Mouse (Mus musculus) CH12.LX (cell line): ENCODE measurements around the gene Lrrc73. TPM values are rescaled to one million over a fixed set of nuclear protein-coding genes. Genes with fewer than 3 reads are reported as not detected.

Experiments used
- DNase-seq: peaks from one replicate; pipeline ENCODE4 v3.0.0-alpha.2; 2013; ENCODE audit errors: extremely low read depth
- H3K27ac ChIP-seq: 2 replicates; pipeline ENCODE4 v1.5.1; 2012; ENCODE audit warnings: low read depth, mild to moderate bottlenecking, control low read depth, moderate library complexity; ENCODE audit not compliant: insufficient read depth
- H3K27me3 ChIP-seq: replicated peaks from 2 replicates; pipeline ENCODE3; 2012; ENCODE audit warnings: inconsistent platforms
- H3K36me3 ChIP-seq, 2 experiments: replicated peaks in 1 of 2; 2 replicates each; pipeline versions ENCODE3 to v1.6.1; 2012; ENCODE audit warnings: inconsistent platforms in 1 of 2, low read length in 1 of 2, mild to moderate bottlenecking in 1 of 2, mixed read lengths in 1 of 2, moderate library complexity in 1 of 2; ENCODE audit not compliant: control insufficient read depth in 1 of 2, insufficient read depth in 1 of 2
- H3K4me1 ChIP-seq, 2 experiments: 2 replicates each; pipeline ENCODE4 v1.6.1; 2012; ENCODE audit warnings: inconsistent platforms in 1 of 2, moderate library complexity in 1 of 2; ENCODE audit not compliant: insufficient read depth in 2 of 2, control insufficient read depth in 1 of 2
- H3K4me2 ChIP-seq: 2 replicates; pipeline ENCODE4 v1.6.1; 2012; ENCODE audit warnings: low read depth, mild to moderate bottlenecking, control low read depth; ENCODE audit not compliant: poor library complexity, insufficient read depth, severe bottlenecking
- H3K4me3 ChIP-seq, 3 experiments: fragments of 150-350 bp in 1 of 3; sonication (generic) in 1 of 3; replicated peaks in 1 of 3; 2 replicates each; pipeline versions ENCODE3 to v1.5.1; 2011 to 2012; ENCODE audit warnings: low read depth in 2 of 3, low read length in 2 of 3, mild to moderate bottlenecking in 2 of 3, moderate library complexity in 2 of 3, control low read depth in 1 of 3, improper control_type of control experiment in 1 of 3, inconsistent platforms in 1 of 3, mixed read lengths in 1 of 3; ENCODE audit not compliant: poor library complexity in 1 of 3
- H3K79me2 ChIP-seq: replicated peaks from 2 replicates; pipeline ENCODE4 v1.6.1; 2012; ENCODE audit warnings: mild to moderate bottlenecking, moderate library complexity; ENCODE audit not compliant: control insufficient read depth, poor library complexity, insufficient read depth, severe bottlenecking; ENCODE audit errors: extremely low read depth
- H3K9ac ChIP-seq: 2 replicates; pipeline ENCODE4 v1.6.1; 2012; ENCODE audit warnings: low read depth, mild to moderate bottlenecking, control low read depth, moderate library complexity; ENCODE audit not compliant: insufficient read depth
- H3K9me3 ChIP-seq: replicated peaks from 2 replicates; pipeline ENCODE3; 2012; ENCODE audit warnings: low read length, inconsistent platforms, mixed read lengths
- CHD1 ChIP-seq: IDR thresholded peaks from 2 replicates; pipeline ENCODE4 v1.6.1; 2012; ENCODE audit warnings: low read depth, low read length, improper control_type of control experiment, inconsistent platforms
- E2F4 ChIP-seq: IDR thresholded peaks from 2 replicates; pipeline ENCODE4 v1.6.1; 2011; ENCODE audit warnings: low read depth, low read length, improper control_type of control experiment; ENCODE audit not compliant: insufficient replicate concordance
- EP300 ChIP-seq: IDR thresholded peaks from 2 replicates; pipeline ENCODE4 v1.6.1; 2011; ENCODE audit warnings: low read length, improper control_type of control experiment
- ETS1 ChIP-seq: conservative IDR thresholded peaks from 2 replicates; pipeline ENCODE4 v1.6.1; 2012; ENCODE audit warnings: low read depth, mild to moderate bottlenecking, inconsistent platforms, low read length, improper control_type of control experiment, moderate library complexity
- GABPA ChIP-seq: IDR thresholded peaks from 2 replicates; pipeline ENCODE4 v1.6.1; 2012; ENCODE audit warnings: low read depth, low read length, improper control_type of control experiment, inconsistent platforms; ENCODE audit not compliant: insufficient replicate concordance
- HCFC1 ChIP-seq: IDR thresholded peaks from 2 replicates; pipeline ENCODE4 v1.6.1; 2012; ENCODE audit warnings: low read depth, mild to moderate bottlenecking, inconsistent platforms, low read length, improper control_type of control experiment
- IRF4 ChIP-seq: IDR thresholded peaks from 2 replicates; pipeline ENCODE4 v1.6.1; 2014; ENCODE audit warnings: low read depth, mild to moderate bottlenecking, inconsistent platforms, low read length, improper control_type of control experiment
- JUND ChIP-seq: conservative IDR thresholded peaks from 2 replicates; pipeline ENCODE4 v1.6.1; 2011; ENCODE audit warnings: low read depth, low read length, improper control_type of control experiment
- KAT2A ChIP-seq: IDR thresholded peaks from 2 replicates; pipeline ENCODE4 v1.6.1; 2012; ENCODE audit warnings: low read length, improper control_type of control experiment, inconsistent platforms; ENCODE audit not compliant: insufficient replicate concordance
- MAFK ChIP-seq: IDR thresholded peaks from 2 replicates; pipeline ENCODE4 v1.6.1; 2011; ENCODE audit warnings: low read length, improper control_type of control experiment; ENCODE audit not compliant: insufficient replicate concordance
- MAX ChIP-seq: IDR thresholded peaks from 2 replicates; pipeline ENCODE4 v1.6.1; 2011; ENCODE audit warnings: low read length, improper control_type of control experiment
- MAZ ChIP-seq: IDR thresholded peaks from 2 replicates; pipeline ENCODE4 v1.6.1; 2012; ENCODE audit warnings: low read depth, mild to moderate bottlenecking, inconsistent platforms, low read length, improper control_type of control experiment, moderate library complexity
- MEF2A ChIP-seq: IDR thresholded peaks from 2 replicates; pipeline ENCODE4 v1.6.1; 2014; ENCODE audit warnings: low read depth, mild to moderate bottlenecking, inconsistent platforms, low read length, improper control_type of control experiment, borderline replicate concordance
- MXI1 ChIP-seq: IDR thresholded peaks from 2 replicates; pipeline ENCODE4 v1.6.1; 2011; ENCODE audit warnings: mild to moderate bottlenecking, low read depth, low read length, improper control_type of control experiment
- NRF1 ChIP-seq: IDR thresholded peaks from 2 replicates; pipeline ENCODE4 v1.6.1; 2014; ENCODE audit warnings: low read depth, mild to moderate bottlenecking, inconsistent platforms, low read length, improper control_type of control experiment, moderate library complexity
- PAX5 ChIP-seq: IDR thresholded peaks from 2 replicates; pipeline ENCODE4 v1.6.1; 2012; ENCODE audit warnings: low read length, inconsistent platforms, mixed read lengths
- POLR2AphosphoS2 ChIP-seq: IDR thresholded peaks from 2 replicates; pipeline ENCODE4 v1.6.1; 2011; ENCODE audit warnings: low read depth, low read length, improper control_type of control experiment
- RAD21 ChIP-seq: IDR thresholded peaks from 2 replicates; pipeline ENCODE4 v1.6.1; 2011; ENCODE audit warnings: low read depth, mild to moderate bottlenecking, low read length, improper control_type of control experiment, moderate library complexity
- RCOR1 ChIP-seq: conservative IDR thresholded peaks from 2 replicates; pipeline ENCODE4 v1.6.1; 2012; ENCODE audit warnings: low read depth, mild to moderate bottlenecking, inconsistent platforms, low read length, improper control_type of control experiment
- SIN3A ChIP-seq: IDR thresholded peaks from 2 replicates; pipeline ENCODE4 v1.6.1; 2012; ENCODE audit warnings: low read length, improper control_type of control experiment, inconsistent platforms
- SMC3 ChIP-seq: IDR thresholded peaks from 2 replicates; pipeline ENCODE4 v1.6.1; 2011; ENCODE audit warnings: low read depth, low read length, improper control_type of control experiment
- USF2 ChIP-seq: conservative IDR thresholded peaks from 2 replicates; pipeline ENCODE4 v1.6.1; 2011; ENCODE audit warnings: low read depth, low read length, improper control_type of control experiment
- ZC3H11A ChIP-seq: IDR thresholded peaks from 2 replicates; pipeline ENCODE4 v1.6.1; 2012; ENCODE audit warnings: low read depth, mild to moderate bottlenecking, inconsistent platforms, low read length, improper control_type of control experiment
- ZKSCAN1 ChIP-seq: IDR thresholded peaks from 2 replicates; pipeline ENCODE4 v1.6.1; 2012; ENCODE audit warnings: low read depth, inconsistent platforms, low read length, improper control_type of control experiment, borderline replicate concordance
- ZMIZ1 ChIP-seq: IDR thresholded peaks from 2 replicates; pipeline ENCODE4 v1.6.1; 2012; ENCODE audit warnings: low read depth, mild to moderate bottlenecking, inconsistent platforms, low read length, improper control_type of control experiment
- ZNF384 ChIP-seq: IDR thresholded peaks from 2 replicates; pipeline ENCODE4 v1.6.1; 2012; ENCODE audit warnings: low read depth, low read length, improper control_type of control experiment, inconsistent platforms
- dilution Hi-C: fragments of 300-500 bp; cut with MboI; formaldehyde crosslinking; loops from 2 replicates; pipeline ENCODE4 v1.14.3; 2020; ENCODE audit warnings: low sequenced_read_pairs; ENCODE audit not compliant: extremely low pct_unique_long_range_greater_than_20kb, extremely low pct_ligation_motif_present
- in situ Hi-C: fragments of 300-500 bp; cut with MboI; formaldehyde crosslinking; loops from 3 replicates; pipeline ENCODE4 v1.14.3; 2019; ENCODE audit warnings: low sequenced_read_pairs, low pct_ligation_motif_present, low pct_unique_long_range_greater_than_20kb, mixed read lengths
- polyA plus RNA-seq: library from polyadenylated mRNA; unstranded; fragments of >175 nt; gene quantifications from 2 replicates; pipeline ENCODE4 v1.2.1, GENCODE M21; 2012; ENCODE audit warnings: low read depth; ENCODE audit not compliant: insufficient read length
- total RNA-seq, 2 experiments: library from RNA; depleted of rRNA; stranded (reverse); fragments of 300-350 nt in 1 of 2; fragments of >200 nt in 1 of 2; gene quantifications; 2 replicates each; pipeline ENCODE4 v1.2.3; 2012 to 2014

Gene Lrrc73
- total and polyA plus RNA-seq, 3 experiments: 1.8 to 4.0 (median 3.6) TPM

DNA sequence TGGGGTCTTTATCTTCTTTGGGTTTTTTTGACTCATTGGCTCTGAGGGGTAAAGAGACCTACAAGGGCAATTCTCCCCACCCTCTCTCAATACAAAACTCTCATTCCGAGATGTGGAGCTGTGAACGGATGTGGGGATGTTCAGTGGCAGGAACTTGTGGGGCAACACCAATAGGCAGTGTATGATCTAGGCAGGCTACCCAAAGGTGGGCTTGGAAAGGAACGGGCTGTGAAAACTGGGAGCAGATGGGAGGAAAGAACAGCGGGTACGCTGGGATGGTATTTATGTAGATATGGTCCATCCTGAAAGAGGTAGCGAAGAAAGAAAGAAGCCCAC, 43.7 kb downstream of the Lrrc73 start:
- dilution Hi-C loops (no loop called here), in situ Hi-C loops (no loop called here)
- H3K4me2 ChIP-seq: peak overlapping the region; percentile 86
- no peak overlapping the region for H3K27ac ChIP-seq
- peaks cover 8 to 10% of the 10 kb centered on the region in 2 experiments for H3K4me1 ChIP-seq
- no peak overlapping the region for H3K9ac ChIP-seq
- peaks cover 1% of the 10 kb centered on the region for H3K9me3 ChIP-seq
- no peaks in the 10 kb centered on the region for H3K79me2 ChIP-seq
- H3K36me3 ChIP-seq: no peaks in the 10 kb centered on the region
- peaks cover 57% of the 10 kb centered on the region for H3K27me3 ChIP-seq
- no peak for DNase-seq
- TF ChIP-seq MAX (no peak), SIN3A (no peak), ZMIZ1 (no peak), ZC3H11A (no peak), KAT2A (no peak), ZNF384 (no peak), GABPA (no peak), SMC3 (no peak), EP300 (no peak), MXI1 (no peak; the same call in 1 of the 2 replicates), MEF2A (no peak), MAZ (no peak), ZKSCAN1 (no peak), RCOR1 (no peak), JUND (no peak), MAFK (no peak)
- H3K4me3 ChIP-seq: no peak overlapping the region

DNA sequence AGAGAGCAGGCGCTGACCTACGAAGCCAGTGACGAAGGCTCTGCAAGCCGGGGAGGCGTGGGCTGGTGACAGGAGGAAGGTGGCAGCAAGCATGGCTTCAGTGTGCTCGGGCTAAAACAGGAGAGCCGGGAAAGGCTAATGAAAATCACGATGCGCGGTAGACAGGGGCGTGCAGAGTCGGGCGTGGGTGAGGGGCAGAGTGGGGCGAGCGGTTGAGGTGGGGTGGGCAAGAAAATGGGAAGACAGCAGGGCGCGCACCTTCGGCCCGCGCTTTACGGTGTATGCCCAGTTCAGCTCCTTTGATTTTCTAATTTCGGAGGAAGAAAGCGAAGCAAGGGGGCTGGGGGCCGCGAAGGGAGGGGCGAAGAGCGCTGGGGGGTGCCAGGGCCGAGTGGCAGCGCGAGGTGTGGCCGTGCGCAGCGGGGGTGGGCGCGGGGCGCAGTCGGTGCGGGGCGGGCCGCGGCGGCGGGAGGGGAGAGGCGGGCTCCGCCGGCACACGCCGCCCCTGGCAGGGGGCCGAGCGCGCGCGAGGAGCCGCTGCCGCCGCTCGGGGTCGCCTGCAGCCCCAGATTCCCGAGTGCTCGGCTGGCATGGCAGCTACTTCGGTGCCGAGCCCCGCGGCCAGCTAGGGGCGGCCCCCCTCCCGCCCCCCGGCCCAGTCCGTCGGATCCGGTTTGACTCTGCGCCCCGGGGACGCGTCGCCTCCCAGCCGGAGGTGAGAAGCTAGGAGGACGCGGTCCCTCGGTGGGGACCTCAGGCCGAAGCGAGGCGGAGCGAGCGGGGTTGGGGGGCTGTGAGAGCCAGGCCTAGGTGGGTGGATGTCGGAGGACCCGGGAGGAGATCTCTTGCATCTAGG, 44.3 kb downstream of the Lrrc73 start, which contains the start of gene Dlk2:
Gene Dlk2 (plus strand): TSS at position 58 of the 856 bp plus-strand sequence.
- Histone ChIP-seq H3K27ac (no peak within 1 kb of the TSS), H3K9ac (no peak within 1 kb of the TSS; the same call in 1 of the 2 replicates), H3K36me3 (peaks cover 0 to 5% of the 10 kb centered on the region in 2 experiments), H3K79me2 (no peaks in the 10 kb centered on the region), H3K27me3 (peaks cover 52% of the 10 kb centered on the region), H3K9me3 (peaks cover 1% of the 10 kb centered on the region), H3K4me2 (peak within 1 kb of the TSS; percentile 86), H3K4me1 (peaks cover 8 to 10% of the 10 kb centered on the region in 2 experiments), H3K4me3 (peak within 1 kb of the TSS in 1 of 3 experiments; percentile 47)
- in situ Hi-C loops (no loop called here), dilution Hi-C loops (no loop called here)
- no peak for DNase-seq
- TF ChIP-seq POLR2AphosphoS2 (no peak), CHD1 (no peak), MAFK (no peak), HCFC1 (no peak), SIN3A (no peak), KAT2A (no peak), ETS1 (no peak), NRF1 (no peak), IRF4 (no peak), JUND (no peak), RAD21 (no peak), E2F4 (no peak), MEF2A (no peak), PAX5 (no peak), USF2 (no peak), MAZ (no peak)
